Mouse (Mus musculus) heart, adult 8-10 months (tissue): ENCODE data around the gene Cxcr5. TPM values are rescaled to one million over a fixed set of nuclear protein-coding genes. Genes with fewer than 3 reads are reported as not detected.
A peak's percentile ranks its signal among the peaks of the same experiment; 100 is the strongest.

Experiments used
- DNase-seq: peaks from one replicate; pipeline ENCODE4 v3.0.0; 2022; ENCODE audit warnings: low spot score
- total RNA-seq, 4 experiments: library from RNA; stranded (reverse); gene quantifications; 2 replicates each; pipeline ENCODE4 v1.2.4; 2022

Gene Cxcr5
- total RNA-seq, 4 experiments from 2014 or later = 0.11 to 0.72 (median 0.14) TPM; not detected in 1

DNA sequence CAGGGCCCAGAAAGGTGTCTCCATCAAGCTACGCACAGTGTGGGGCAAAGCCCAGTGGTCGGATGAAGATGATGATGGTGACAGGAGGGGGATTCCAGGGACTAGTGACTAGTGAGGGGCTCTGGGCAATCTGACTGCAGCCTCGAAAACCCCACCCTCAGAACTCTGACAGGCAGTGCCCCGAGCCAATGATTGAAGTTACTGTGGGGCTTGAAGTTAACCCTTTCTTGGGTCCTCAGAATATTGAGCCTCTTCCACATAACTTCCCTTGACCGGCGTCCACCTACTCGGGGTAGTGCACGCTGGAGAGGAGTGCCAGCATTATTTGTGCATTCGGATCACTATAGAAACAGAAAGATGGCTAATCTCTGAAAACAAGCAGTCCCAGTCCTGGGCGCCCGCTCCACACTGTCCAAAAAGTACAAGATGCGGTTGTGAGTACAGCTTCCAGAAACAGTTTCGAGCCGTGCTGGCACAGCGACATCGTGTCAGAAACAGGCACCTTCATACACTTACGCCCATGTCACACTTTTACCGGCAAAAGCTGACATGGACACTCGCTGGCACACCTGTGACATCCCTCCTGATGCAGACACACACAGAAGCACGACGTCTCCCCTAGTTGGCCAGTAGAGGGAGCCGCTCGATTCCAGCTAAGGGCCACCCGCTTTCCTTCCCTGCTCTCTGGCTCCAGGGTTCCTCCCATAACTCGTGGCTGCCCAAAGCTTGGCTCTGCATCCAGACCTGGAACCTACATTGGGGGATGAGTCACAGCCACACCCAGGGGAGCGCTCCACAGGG is 81.8 kb downstream of the Cxcr5 start:
- DNase-seq = peak; percentile 92

DNA sequence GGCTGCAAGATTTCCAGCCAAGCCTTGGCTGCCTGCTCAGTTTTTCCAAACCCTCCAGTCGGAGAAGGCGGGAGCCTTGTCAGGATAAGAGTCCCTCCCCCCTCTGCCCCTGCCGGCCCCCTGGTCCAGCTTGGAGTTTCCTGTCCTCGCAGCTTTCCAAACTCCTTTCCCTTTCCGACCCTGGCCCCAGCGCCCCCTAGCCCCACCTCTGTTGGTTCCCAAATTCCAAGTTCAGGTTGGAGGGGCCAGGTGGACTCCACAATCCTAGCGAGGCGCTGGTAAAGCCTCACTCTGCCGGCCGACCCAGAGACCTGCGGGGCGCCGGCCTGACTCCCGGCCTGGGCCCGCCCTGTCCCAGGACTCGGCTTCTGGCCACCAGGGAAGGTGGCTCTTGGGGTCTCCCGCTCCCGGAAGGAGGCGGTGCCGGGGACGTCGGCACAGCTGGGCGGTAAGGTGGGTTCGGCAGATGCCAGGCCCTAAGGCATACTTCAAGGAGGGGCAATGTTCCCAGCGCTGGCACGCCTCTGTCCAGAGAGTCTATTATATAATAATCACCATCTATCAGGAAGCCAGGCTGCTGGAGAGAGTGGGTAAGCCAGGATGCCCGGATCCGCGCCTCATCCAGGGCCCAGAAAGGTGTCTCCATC is 82.6 kb downstream of the Cxcr5 start:
- DNase-seq = peak; percentile 90

DNA sequence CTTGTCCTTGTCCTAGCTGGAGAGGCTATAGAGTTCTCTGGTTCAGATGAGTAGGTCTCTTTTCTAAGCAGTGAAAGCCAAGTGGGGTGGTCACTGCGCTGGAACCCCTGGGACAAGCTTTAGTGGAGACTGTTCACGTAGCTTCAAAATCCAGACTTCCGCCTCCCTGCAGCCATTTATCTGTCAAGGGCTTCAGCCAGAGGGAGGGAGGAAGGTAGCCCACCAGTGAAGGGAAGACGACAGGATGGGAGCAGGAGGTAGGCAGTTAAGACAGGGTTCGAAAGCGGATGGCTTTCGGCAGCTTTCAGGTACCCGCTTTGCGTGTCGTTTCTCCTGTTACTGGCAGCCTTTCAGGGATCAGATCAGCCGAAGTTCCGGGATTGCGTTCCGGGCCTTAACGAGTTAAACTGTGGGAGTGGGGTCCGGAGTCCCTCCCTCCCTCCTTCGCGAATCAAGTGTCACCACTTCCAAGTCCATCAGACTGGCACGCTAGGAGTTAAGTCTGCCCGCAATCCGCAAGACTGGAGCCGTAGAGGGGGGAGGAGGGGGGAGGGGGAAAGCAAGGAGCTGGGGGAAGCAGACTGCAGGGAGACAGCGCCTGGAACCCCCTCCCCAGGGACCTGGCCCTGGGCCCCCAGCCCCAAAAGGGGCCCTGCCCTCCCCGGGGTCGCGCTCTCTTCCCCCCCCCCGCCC is 83.3 kb downstream of the Cxcr5 start:
- DNase-seq = no peak

DNA sequence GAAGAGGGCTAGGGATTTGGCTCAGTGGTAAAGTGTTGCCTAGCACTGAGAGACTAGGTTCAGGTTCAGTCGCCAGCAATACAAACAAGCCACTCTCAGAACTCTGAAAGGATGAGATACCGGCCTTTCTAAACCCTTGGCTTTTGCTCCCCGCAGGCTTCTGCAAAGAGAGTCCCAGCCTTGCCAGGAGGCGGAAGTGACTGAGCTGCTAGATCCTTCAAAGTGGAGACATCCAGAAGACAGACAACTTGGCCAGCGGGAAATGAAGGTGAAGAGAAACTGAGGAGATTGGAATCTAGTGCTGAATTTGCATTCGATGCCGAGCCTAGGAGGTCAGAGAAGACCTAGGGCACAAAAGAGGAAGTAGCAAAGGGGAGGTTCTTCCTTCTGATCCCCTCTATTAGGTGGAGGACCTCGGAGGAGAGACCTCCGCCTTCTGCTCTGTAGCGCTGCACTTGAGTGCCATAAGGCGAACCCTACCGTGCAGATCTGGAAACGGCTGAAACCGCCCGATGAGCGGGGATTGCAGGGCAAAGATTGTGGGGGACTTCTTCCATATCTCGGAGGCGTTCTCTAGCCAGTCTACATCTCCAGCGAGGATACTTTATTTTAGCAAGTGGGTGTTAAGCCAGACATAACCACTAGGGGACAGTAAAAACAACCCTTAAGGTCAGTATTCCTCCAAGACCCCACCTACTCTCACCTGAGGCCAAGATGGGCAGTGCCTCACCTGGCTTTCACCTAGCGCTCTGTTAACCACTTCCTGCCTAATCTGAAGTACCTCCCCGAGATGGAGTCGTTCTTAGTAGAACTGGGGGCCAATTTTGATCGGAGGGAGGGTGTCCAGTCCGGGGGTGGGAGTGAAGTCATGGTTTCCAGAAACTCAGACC is 84.1 kb downstream of the Cxcr5 start:
- no peak for DNase-seq

DNA sequence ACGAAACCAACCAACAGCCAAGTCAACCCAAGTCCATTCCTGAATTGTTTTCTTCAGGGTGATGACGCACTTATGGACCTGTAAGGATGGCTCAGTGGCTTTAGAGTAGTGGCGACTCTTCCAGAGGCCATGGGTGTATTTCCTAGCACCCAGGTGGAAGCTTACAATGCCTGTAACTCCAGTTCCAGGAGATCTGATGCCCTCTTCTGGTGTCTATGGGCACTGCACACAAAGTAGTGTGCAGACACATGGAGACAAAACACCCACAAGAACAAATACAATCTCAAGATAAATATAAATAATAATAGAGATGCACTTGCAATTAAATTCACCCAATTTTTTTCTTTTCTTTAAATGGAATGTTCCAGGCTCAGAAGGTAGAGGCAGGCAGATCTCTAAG is 85.7 kb downstream of the Cxcr5 start:
- no peak for DNase-seq

DNA sequence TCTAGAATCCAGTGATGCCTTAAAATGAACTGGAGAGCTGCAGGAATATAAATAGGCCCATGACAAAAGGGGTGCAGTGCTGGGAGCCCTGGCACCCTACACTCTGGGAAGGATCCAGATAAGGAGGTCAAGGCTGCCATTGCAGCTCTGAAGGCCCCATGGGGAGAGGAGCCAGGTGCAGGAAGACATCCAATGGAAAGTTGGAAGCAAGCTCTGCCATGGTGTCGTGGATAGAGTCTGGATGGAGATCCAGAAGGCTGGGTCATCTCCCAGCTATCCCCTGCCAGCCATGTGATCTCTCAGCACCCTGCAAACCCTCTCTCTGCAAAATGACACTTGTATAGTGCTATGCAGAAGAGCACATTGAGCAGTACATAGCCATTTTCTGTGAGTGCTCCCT is 87.3 kb downstream of the Cxcr5 start:
- no peak for DNase-seq

DNA sequence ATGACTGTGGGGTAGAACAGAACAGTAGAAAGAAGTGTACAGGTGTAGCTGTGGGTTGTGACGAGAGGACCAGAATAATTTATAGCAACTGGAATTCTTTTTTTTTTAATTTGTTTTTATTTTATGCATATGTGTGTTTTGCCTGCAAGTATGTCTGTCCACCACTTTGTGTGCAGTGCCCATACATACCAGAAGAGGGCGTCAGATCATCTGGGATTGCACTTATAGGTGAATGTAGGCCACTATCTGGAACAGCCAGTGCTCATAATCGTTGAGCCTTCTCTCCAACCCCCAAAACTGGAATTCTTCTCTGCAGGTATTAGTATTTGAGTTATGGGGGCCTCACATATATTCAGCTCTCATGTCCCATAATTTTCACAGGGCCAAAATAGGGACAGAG is 88.5 kb downstream of the Cxcr5 start:
- DNase-seq = no peak

DNA sequence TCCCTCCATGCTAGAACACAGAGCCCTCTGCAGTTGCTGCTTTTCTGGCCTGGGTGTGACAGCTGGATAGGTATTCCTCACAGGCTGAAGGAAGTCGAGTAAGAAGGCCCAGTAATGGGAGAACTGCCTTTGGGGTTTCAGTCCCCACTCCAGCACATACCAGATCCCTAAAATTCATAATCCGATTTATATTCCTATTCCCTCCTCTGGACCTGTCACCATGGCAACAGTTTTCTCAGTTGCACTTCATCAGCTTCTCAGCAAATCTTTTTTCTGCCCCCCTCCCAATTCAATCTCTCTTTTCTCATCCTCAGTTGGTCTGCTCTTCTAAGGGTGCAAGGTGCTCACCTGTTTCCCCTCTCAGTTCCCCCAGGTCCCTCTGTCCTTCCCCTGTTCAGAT is 92.9 kb downstream of the Cxcr5 start:
- no peak for DNase-seq

DNA sequence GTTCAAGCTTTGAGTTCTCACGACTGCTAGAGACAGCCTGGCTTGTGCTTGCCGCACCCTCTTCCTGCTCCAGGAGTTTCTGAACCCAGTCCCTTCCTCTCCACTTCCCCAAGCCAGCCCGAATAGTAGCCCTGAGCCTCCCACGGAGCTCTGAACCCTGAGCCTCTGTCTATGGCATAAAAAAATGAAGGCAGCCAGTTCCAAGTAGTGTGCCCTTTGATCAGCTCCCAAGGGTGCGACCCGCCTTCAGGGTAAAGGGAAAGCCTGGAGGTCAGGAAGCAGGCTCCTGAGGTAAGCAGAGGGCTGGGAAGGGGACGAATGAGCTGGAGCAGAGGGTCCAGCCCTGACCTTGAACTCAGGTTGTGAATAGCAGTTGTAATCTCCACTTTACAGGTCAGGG is 93.5 kb downstream of the Cxcr5 start:
- DNase-seq = no peak

DNA sequence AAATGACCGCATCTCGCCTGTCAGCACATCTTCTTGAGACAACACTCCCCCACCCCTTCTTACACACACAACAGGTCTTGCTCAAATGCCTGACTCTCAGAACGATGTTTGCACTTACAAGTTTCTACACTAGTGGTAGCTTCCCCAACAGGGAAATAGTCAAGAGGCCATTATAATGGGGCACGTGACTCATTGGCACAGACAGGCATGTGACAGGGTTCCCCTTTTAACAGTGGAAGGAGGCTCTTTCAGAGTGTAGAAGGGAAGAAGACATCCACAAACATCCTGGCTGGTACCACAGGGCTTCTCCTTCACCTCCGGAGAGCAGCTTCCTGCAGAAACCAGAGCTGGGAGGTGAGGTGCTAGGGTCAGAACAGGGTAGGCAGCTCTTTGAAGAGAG is 99.7 kb downstream of the Cxcr5 start:
- DNase-seq = peak; percentile 21

Other genes with a start within 250 kb of the Cxcr5 start
- gene C2cd2l, start 241.6 kb downstream of the Cxcr5 start, total RNA-seq = 10 to 100 TPM; 12.7 to 19.2 (median 14.1) TPM
- gene Dpagt1, start 235.9 kb downstream of the Cxcr5 start, total RNA-seq = 10 to 100 TPM; 19.4 to 23.5 (median 20.5) TPM
- gene H2afx, start 227.2 kb downstream of the Cxcr5 start, total RNA-seq = 10 to 100 TPM; 10.5 to 12.3 (median 11.4) TPM
- gene Hmbs, start 217.6 kb downstream of the Cxcr5 start, total RNA-seq = 10 to 100 TPM; 42.1 to 48.8 (median 45.4) TPM
- gene Vps11, start 200.2 kb downstream of the Cxcr5 start, total RNA-seq = 10 to 100 TPM; 15.3 to 20.2 (median 16.5) TPM
- gene Hyou1, start 182.4 kb downstream of the Cxcr5 start, total RNA-seq = 10 to 100 TPM; 50.4 to 82.6 (median 67.0) TPM
- 10 to 100 TPM; 22.5 to 24.5 (median 22.9) TPM for gene Slc37a4, start 165.0 kb downstream of the Cxcr5 start, total RNA-seq
- gene Rps25, start 154.7 kb downstream of the Cxcr5 start, total RNA-seq = 100 to 1,000 TPM; 784 to 974 (median 849) TPM
- 10 to 100 TPM; 38.3 to 42.9 (median 41.2) TPM for gene Trappc4, start 154.3 kb downstream of the Cxcr5 start, total RNA-seq
- gene Ccdc84, start 143.3 kb downstream of the Cxcr5 start, total RNA-seq = 1 to 10 TPM; 4.9 to 8.0 (median 5.5) TPM
- not detected for gene Foxr1, start 120.7 kb downstream of the Cxcr5 start, total RNA-seq
- under 1 TPM in 2 of 4 experiments, not detected in 2; 0.26 to 0.28 TPM for gene Upk2, start 106.9 kb downstream of the Cxcr5 start, total RNA-seq
- 10 to 100 TPM; 51.6 to 56.9 (median 53.9) TPM for gene Bcl9l, start 79.1 kb downstream of the Cxcr5 start, total RNA-seq
- 10 to 100 TPM; 78.5 to 93.2 (median 88.8) TPM for gene Ddx6, start 43.0 kb upstream of the Cxcr5 start, total RNA-seq
- not detected for gene Treh, start 111.4 kb upstream of the Cxcr5 start, total RNA-seq
- 100 to 1,000 TPM; 108 to 146 (median 128) TPM for gene Phldb1, start 173.3 kb upstream of the Cxcr5 start, total RNA-seq
- gene Arcn1, start 206.0 kb upstream of the Cxcr5 start, total RNA-seq = 10 to 100 TPM; 79.7 to 89.3 (median 80.9) TPM
- gene Ift46, start 206.0 kb upstream of the Cxcr5 start, total RNA-seq = 10 to 100 TPM; 19.1 to 35.6 (median 22.8) TPM
- 10 to 100 TPM in 2 of 4 experiments, 1 to 10 TPM in 2; 8.6 to 21.9 (median 10.5) TPM for gene Tmem25, start 237.4 kb upstream of the Cxcr5 start, total RNA-seq
- 1 to 10 TPM in 2 of 4 experiments, under 1 TPM in 2; 0.63 to 1.5 (median 0.97) TPM for gene Ttc36, start 241.2 kb upstream of the Cxcr5 start, total RNA-seq